In genomic region chr7:3230332-3230731, GRCm38 (mm10) we compare ENCODE assay signal across 31 mouse cellular contexts. TPM values are rescaled to one million over a fixed set of nuclear protein-coding genes. Genes with fewer than 3 reads are reported as not detected.
DNase-seq lines count a peak whose midpoint lies in the region; ATAC-seq and TF ChIP-seq lines count a peak whose summit lies in the region.
"Had no signal": no experiment of that assay in that cellular context is flagged by ENCODE, and none has a peak within 500 bp of the region (broad histone marks: within the 10 kb centered on the region; RNA-seq: fewer than 3 reads in every experiment).

No protein-coding gene starts in this region.

- WGBS in liver, adult 2 months: 10% methylated on average over 2 of the region's 2 CpGs
- WGBS in liver, embryonic 12.5 days (ENCODE audit: insufficient replicate concordance): 61% methylated on average over 2 of the region's 2 CpGs
- WGBS in liver, embryonic 16.5 days (ENCODE audit: insufficient replicate concordance): 42% methylated on average over 2 of the region's 2 CpGs
- 50% methylated on average over 2 of the region's 2 CpGs for WGBS in liver, embryonic 11.5 days

- peaks cover 20% of the 10 kb centered on the region for H3K4me1 ChIP-seq in liver, adult 2 months (ENCODE audit: control insufficient read depth, insufficient read depth, low read length)
- no peaks in the 10 kb centered on the region for H3K4me1 ChIP-seq in liver, embryonic 12.5 days
- no peaks in the 10 kb centered on the region for H3K4me1 ChIP-seq in liver, embryonic 16.5 days (ENCODE audit: control insufficient read depth, low read depth, low read length)
- H3K4me1 ChIP-seq in liver, embryonic 11.5 days (replicated peaks; ENCODE audit: control insufficient read depth, insufficient read depth, low read length): no peaks in the 10 kb centered on the region
- H3K4me1 ChIP-seq: embryonic facial prominence, embryonic 13.5 days; embryonic facial prominence, embryonic 15.5 days; forebrain, embryonic 10.5 days; forebrain, embryonic 12.5 days had no signal

- H3K27ac ChIP-seq in liver, adult 2 months (replicated peaks; ENCODE audit: insufficient read depth, low read depth, low read length): peak overlapping the region; percentile 94
- no peak overlapping the region for H3K27ac ChIP-seq in liver, embryonic 12.5 days
- H3K27ac ChIP-seq in liver, embryonic 16.5 days (ENCODE audit: low read length): peak overlapping the region; percentile 59
- H3K27ac ChIP-seq in liver, embryonic 11.5 days (ENCODE audit: low read depth, low read length): no peak overlapping the region
- H3K27ac ChIP-seq: embryonic facial prominence, embryonic 13.5 days; embryonic facial prominence, embryonic 15.5 days; forebrain, embryonic 10.5 days; forebrain, embryonic 12.5 days had no signal

- ATAC-seq in liver, embryonic 12.5 days: no peak
- peak; percentile 84 for ATAC-seq in liver, embryonic 16.5 days (ENCODE audit: low read depth)
- ATAC-seq in liver, embryonic 11.5 days (replicated peaks; ENCODE audit: low FRiP score): no peak
- ATAC-seq: activated CD4-positive, CD25-positive, alpha-beta regulatory T cell, adult 4 months; CD4-positive, CD25-positive, alpha-beta regulatory T cell, adult 4 months; forebrain, embryonic 14.5 days; forebrain, embryonic 16.5 days; Patski had no signal

- H3K27me3 ChIP-seq in liver, adult 2 months (ENCODE audit: control insufficient read depth, insufficient read depth, low read length): no peaks in the 10 kb centered on the region
- no peaks in the 10 kb centered on the region for H3K27me3 ChIP-seq in liver, embryonic 12.5 days (replicated peaks)
- H3K27me3 ChIP-seq in liver, embryonic 16.5 days (ENCODE audit: control insufficient read depth, insufficient read depth, low read depth, low read length): no peaks in the 10 kb centered on the region
- no peaks in the 10 kb centered on the region for H3K27me3 ChIP-seq in liver, embryonic 11.5 days (replicated peaks; ENCODE audit: control insufficient read depth, insufficient read depth, low read length)
- H3K27me3 ChIP-seq: CH12.LX; embryonic facial prominence, embryonic 13.5 days; embryonic facial prominence, embryonic 15.5 days; forebrain, embryonic 12.5 days; Patski had no signal

- H3K36me3 ChIP-seq in liver, adult 2 months (ENCODE audit: control insufficient read depth, insufficient read depth, low read length): peaks cover 7% of the 10 kb centered on the region
- H3K36me3 ChIP-seq in liver, embryonic 12.5 days: no peaks in the 10 kb centered on the region
- H3K36me3 ChIP-seq in liver, embryonic 16.5 days (ENCODE audit: control insufficient read depth, insufficient read depth): no peaks in the 10 kb centered on the region
- H3K36me3 ChIP-seq in liver, embryonic 11.5 days (ENCODE audit: control insufficient read depth, insufficient read depth, low read length): no peaks in the 10 kb centered on the region
- H3K36me3 ChIP-seq: embryonic facial prominence, embryonic 13.5 days; embryonic facial prominence, embryonic 15.5 days; forebrain, embryonic 10.5 days; forebrain, embryonic 12.5 days; G1E had no signal

- peak; percentile 99 for DNase-seq in liver, adult 2 months (ENCODE audit: extremely low read depth, low read depth, low spot score)
- DNase-seq in liver, embryonic 11.5 days (ENCODE audit: low spot score): no peak
- DNase-seq in natural killer cell, adult 2 months (ENCODE audit: low spot score in 2 of 2): no peak
- DNase-seq: adrenal gland, adult 2 months; adrenal gland, postnatal 10 days; adrenal gland, postnatal 25 days; B cell, adult 2 months; cerebellum, adult 11 months; cerebellum, adult 18-20 months; cerebellum, adult 8-10 months; cerebellum, adult 9-11 months; cerebellum, postnatal 14 days; cerebellum, postnatal 36 days; embryo, embryonic 11 days had no signal

- H3K9me3 ChIP-seq in liver, embryonic 12.5 days (replicated peaks): no peaks in the 10 kb centered on the region
- no peaks in the 10 kb centered on the region for H3K9me3 ChIP-seq in liver, embryonic 16.5 days (replicated peaks; ENCODE audit: control insufficient read depth, low read length)
- H3K9me3 ChIP-seq in liver, embryonic 11.5 days (ENCODE audit: control insufficient read depth, low read length): no peaks in the 10 kb centered on the region
- H3K9me3 ChIP-seq: embryonic facial prominence, embryonic 13.5 days; embryonic facial prominence, embryonic 15.5 days; forebrain, embryonic 12.5 days; G1E had no signal

- H3K4me3 ChIP-seq in liver, adult 2 months (ENCODE audit: insufficient read depth, low read depth, low read length): no peak overlapping the region
- H3K4me3 ChIP-seq in liver, embryonic 12.5 days: no peak overlapping the region
- H3K4me3 ChIP-seq in liver, embryonic 16.5 days (ENCODE audit: low read depth, low read length): no peak overlapping the region
- H3K4me3 ChIP-seq in liver, embryonic 11.5 days (ENCODE audit: low read depth, low read length): no peak overlapping the region
- H3K4me3 ChIP-seq: embryonic facial prominence, embryonic 13.5 days; embryonic facial prominence, embryonic 15.5 days; erythroblast, embryonic 14.5 days; forebrain, embryonic 10.5 days; forebrain, embryonic 12.5 days had no signal

- no peak for TF ChIP-seq CTCF in liver, adult 2 months (IDR thresholded peaks at IDR 0.05; ENCODE audit: low read depth, low read length)

- H3K4me2 ChIP-seq in liver, embryonic 12.5 days: no peak overlapping the region
- H3K4me2 ChIP-seq in liver, embryonic 16.5 days (ENCODE audit: low read depth, low read length): no peak overlapping the region
- no peak overlapping the region for H3K4me2 ChIP-seq in liver, embryonic 11.5 days
- H3K4me2 ChIP-seq: embryonic facial prominence, embryonic 13.5 days; embryonic facial prominence, embryonic 15.5 days; forebrain, embryonic 12.5 days had no signal

- TF ChIP-seq POLR2A in liver, adult 2 months (IDR thresholded peaks at IDR 0.05; ENCODE audit: extremely low read depth, insufficient read depth, low read length): no peak

- no peak overlapping the region for H3K9ac ChIP-seq in liver, adult 2 months (ENCODE audit: low read depth, low read length)
- no peak overlapping the region for H3K9ac ChIP-seq in liver, embryonic 12.5 days
- H3K9ac ChIP-seq in liver, embryonic 16.5 days (ENCODE audit: low read depth, low read length): no peak overlapping the region
- no peak overlapping the region for H3K9ac ChIP-seq in liver, embryonic 11.5 days (ENCODE audit: low read depth, low read length)
- H3K9ac ChIP-seq: embryonic facial prominence, embryonic 13.5 days; embryonic facial prominence, embryonic 15.5 days; forebrain, embryonic 12.5 days had no signal

- no peaks in the 10 kb centered on the region; the same call in 1 of the 2 replicates for H3K79me2 ChIP-seq in liver, adult 2 months (ENCODE audit: control insufficient read depth, insufficient read depth, low read length)

RNA-seq across cellular contexts. Expression of gene Nlrp12, which starts 19.2 kb away (rescaled TPM):
- total RNA-seq in liver, adult 2 months (2014; rRNA removed): 5.8 and 7.0 TPM in 2 replicates
- 1.4 and 2.6 TPM in 2 replicates for polyA plus RNA-seq in liver, adult 2 months (2012; rRNA removed)
- polyA plus RNA-seq in liver, embryonic 12.5 days (2016; fragmentation: Nextera tagmentation; extraction: Ambion mirVana): 0.07 TPM in 1 of 2 replicates, not detected in the other
- 0.46 and 0.57 TPM in 2 replicates for polyA plus RNA-seq in liver, embryonic 16.5 days (2015; fragmentation: Nextera tagmentation; extraction: Ambion mirVana)
- 0.06 and 0.07 TPM in 2 replicates for polyA plus RNA-seq in liver, embryonic 11.5 days (2014; fragmentation: Nextera tagmentation; extraction: Ambion mirVana)
- total RNA-seq: adrenal gland, adult 2 months; adrenal gland, postnatal 25 days; CH12.LX had no signal
- polyA plus RNA-seq: brain, embryonic 14.5 days; CD4-positive, CD25-positive, alpha-beta regulatory T cell, adult 4 months; embryonic facial prominence, embryonic 11.5 days; embryonic facial prominence, embryonic 13.5 days; embryonic facial prominence, embryonic 15.5 days; erythroblast, embryonic 14.5 days; forebrain, embryonic 10.5 days; forebrain, embryonic 12.5 days; forebrain, embryonic 14.5 days; forebrain, embryonic 16.5 days; G1E; Patski had no signal

RNA-seq across cellular contexts. Expression of gene Myadm, which starts 58.5 kb away (rescaled TPM):
- 6.6 and 9.6 TPM in 2 replicates for total RNA-seq in liver, adult 2 months (2014; rRNA removed)
- 54.8 and 63.0 TPM in 2 replicates for polyA plus RNA-seq in liver, adult 2 months (2012; rRNA removed)
- polyA plus RNA-seq in liver, embryonic 12.5 days (2016; fragmentation: Nextera tagmentation; extraction: Ambion mirVana): 16.6 and 17.5 TPM in 2 replicates
- 41.4 and 55.1 TPM in 2 replicates for polyA plus RNA-seq in liver, embryonic 16.5 days (2015; fragmentation: Nextera tagmentation; extraction: Ambion mirVana)
- polyA plus RNA-seq in liver, embryonic 11.5 days (2014; fragmentation: Nextera tagmentation; extraction: Ambion mirVana): 31.3 and 32.7 TPM in 2 replicates
- polyA plus RNA-seq: erythroblast, embryonic 14.5 days; G1E had no signal

RNA-seq across cellular contexts. Expression of gene Prkcg, which starts 58.6 kb away (rescaled TPM):
- under 0.01 and 0.54 TPM in 2 replicates for total RNA-seq in liver, adult 2 months (2014; rRNA removed)
- 0.19 and 0.26 TPM in 2 replicates for polyA plus RNA-seq in liver, adult 2 months (2012; rRNA removed)
- polyA plus RNA-seq in liver, embryonic 12.5 days (2016; fragmentation: Nextera tagmentation; extraction: Ambion mirVana): 0.04 TPM in 2 replicates
- polyA plus RNA-seq in liver, embryonic 16.5 days (2015; fragmentation: Nextera tagmentation; extraction: Ambion mirVana): 0.68 TPM in 1 of 2 replicates, not detected in the other
- polyA plus RNA-seq in liver, embryonic 11.5 days (2014; fragmentation: Nextera tagmentation; extraction: Ambion mirVana): not detected in 2 replicates
- total RNA-seq: common myeloid progenitor, adult 5-6 weeks had no signal
- polyA plus RNA-seq: activated CD4-positive, CD25-positive, alpha-beta regulatory T cell, adult 4 months; CD4-positive, CD25-positive, alpha-beta regulatory T cell, adult 4 months; erythroblast, embryonic 14.5 days; G1E had no signal

Comparison
In these comparisons a context has a peak if more than half of its experiments do, and no peak if none do; other contexts are left out.
1. H3K27ac ChIP-seq: peak in liver, adult 2 months (single experiment) and liver, embryonic 16.5 days (single experiment); none in liver, embryonic 12.5 days (single experiment) and liver, embryonic 11.5 days (single experiment).